Mouse (Mus musculus) CH12F3 (cell line): ENCODE data around the gene Dnajc3.
"Not testable (repeated sequence)": the region's sequence is repeated elsewhere in the genome, so short reads cannot be mapped to it uniquely, and the experiment has no call there.

Experiments used
- in situ Hi-C: fragments of 300-500 bp; cut with MboI; formaldehyde crosslinking; loops from 2 replicates; pipeline ENCODE4 v1.14.3; 2020; ENCODE audit warnings: low sequenced_read_pairs

The Dnajc3 gene

GRCm38 (mm10) chr14:118981711-118982428 lies 44.1 kb downstream of the Dnajc3 start:
- in situ Hi-C loops = not testable (repeated sequence)

GRCm38 (mm10) chr14:118982429-118983045 lies 44.8 kb downstream of the Dnajc3 start:
- in situ Hi-C loops = not testable (repeated sequence)

GRCm38 (mm10) chr14:118983396-118983795 lies 45.6 kb downstream of the Dnajc3 start:
- in situ Hi-C loops = no loop called here

- in situ Hi-C loops = no loop called here
Observed at GRCm38 (mm10) chr14:118984161-118984560, 46.4 kb downstream of the Dnajc3 start.

- in situ Hi-C loops = no loop called here
Observed at GRCm38 (mm10) chr14:118986653-118987522, 49.1 kb downstream of the Dnajc3 start.

GRCm38 (mm10) chr14:118987523-118988496 lies 50.0 kb downstream of the Dnajc3 start:
- in situ Hi-C loops = no loop called here

GRCm38 (mm10) chr14:118995226-118995925 lies 57.6 kb downstream of the Dnajc3 start:
- in situ Hi-C loops = no loop called here

- in situ Hi-C loops = no loop called here
Observed at GRCm38 (mm10) chr14:119003320-119003719, 65.5 kb downstream of the Dnajc3 start.

- in situ Hi-C loops = no loop called here
Observed at GRCm38 (mm10) chr14:119005834-119006233, 68.1 kb downstream of the Dnajc3 start.

GRCm38 (mm10) chr14:119006441-119007102 lies 68.8 kb downstream of the Dnajc3 start:
- in situ Hi-C loops = no loop called here

- in situ Hi-C loops = no loop called here
Observed at GRCm38 (mm10) chr14:119007103-119007951, 69.6 kb downstream of the Dnajc3 start.

GRCm38 (mm10) chr14:119008031-119008590 lies 70.3 kb downstream of the Dnajc3 start:
- in situ Hi-C loops = no loop called here

- in situ Hi-C loops = no loop called here
Observed at GRCm38 (mm10) chr14:119009531-119009930, 71.8 kb downstream of the Dnajc3 start.

GRCm38 (mm10) chr14:119012607-119013431 lies 75.0 kb downstream of the Dnajc3 start:
- in situ Hi-C loops = no loop called here

GRCm38 (mm10) chr14:119013549-119013948 lies 75.8 kb downstream of the Dnajc3 start:
- in situ Hi-C loops = no loop called here

- in situ Hi-C loops = no loop called here
Observed at GRCm38 (mm10) chr14:119025889-119026288, 88.1 kb downstream of the Dnajc3 start.

GRCm38 (mm10) chr14:119027130-119027529 lies 89.4 kb downstream of the Dnajc3 start:
- in situ Hi-C loops = no loop called here
